27 mouse cellular contexts compared by ENCODE assay signal in the genomic region with DNA sequence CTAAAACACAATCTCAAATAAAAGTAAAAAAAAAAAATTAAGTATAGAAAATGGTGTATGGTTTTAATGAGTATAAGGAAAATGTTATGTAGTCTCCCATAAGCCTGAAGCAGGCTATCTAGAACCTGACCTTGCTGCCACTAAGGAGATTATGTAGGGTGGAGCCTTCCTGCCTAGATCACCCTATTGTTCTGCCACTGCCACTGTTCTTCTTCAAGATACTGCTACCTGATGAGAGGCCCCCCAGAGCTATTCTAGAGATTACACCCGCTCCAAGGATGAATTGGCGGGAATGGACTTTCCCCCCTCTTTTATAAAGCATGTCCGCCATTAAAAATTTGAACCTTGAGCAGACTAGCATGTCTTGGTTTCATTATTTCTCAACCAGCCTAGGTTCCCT. TPM values are rescaled to one million over a fixed set of nuclear protein-coding genes. Genes with fewer than 3 reads are reported as not detected.
"Had no signal": no experiment of that assay in that cellular context is flagged by ENCODE, and none has a peak within 500 bp of the region (broad histone marks: within the 10 kb centered on the region; RNA-seq: fewer than 3 reads in every experiment).

No protein-coding gene starts in this region.

RNA-seq across cellular contexts. Expression of a gene that starts 36.3 kb away (rescaled TPM):
- total RNA-seq: layer of hippocampus, adult 18-20 months; layer of hippocampus, adult 8-10 months; layer of hippocampus, postnatal 14 days; layer of hippocampus, postnatal 36 days; left cerebral cortex, adult 18-20 months; left cerebral cortex, adult 8-10 months; left cerebral cortex, postnatal 10 days; left cerebral cortex, postnatal 25 days; left cerebral cortex, postnatal 4 days; liver, adult 2 months had no signal
- polyA plus RNA-seq: heart, embryonic 10.5 days; heart, embryonic 13.5 days; heart, embryonic 15.5 days; heart, postnatal 0 days; hindbrain, embryonic 11.5 days; hindbrain, embryonic 13.5 days; hindbrain, embryonic 15.5 days; hindbrain, postnatal 0 days; intestine, embryonic 14.5 days; intestine, embryonic 16.5 days; kidney, embryonic 15.5 days; kidney, postnatal 0 days; limb, embryonic 11.5 days; limb, embryonic 13.5 days; liver, embryonic 12.5 days; liver, embryonic 14.5 days; liver, embryonic 16.5 days had no signal
